Mouse (Mus musculus): ENCODE results near the gene Garnl3. TPM values are rescaled to one million over a fixed set of nuclear protein-coding genes. Genes with fewer than 3 reads are reported as not detected.

Garnl3 gene
- total and polyA plus RNA-seq, 3 experiments = 2.3 to 3.8 (median 3.6) TPM

DNA sequence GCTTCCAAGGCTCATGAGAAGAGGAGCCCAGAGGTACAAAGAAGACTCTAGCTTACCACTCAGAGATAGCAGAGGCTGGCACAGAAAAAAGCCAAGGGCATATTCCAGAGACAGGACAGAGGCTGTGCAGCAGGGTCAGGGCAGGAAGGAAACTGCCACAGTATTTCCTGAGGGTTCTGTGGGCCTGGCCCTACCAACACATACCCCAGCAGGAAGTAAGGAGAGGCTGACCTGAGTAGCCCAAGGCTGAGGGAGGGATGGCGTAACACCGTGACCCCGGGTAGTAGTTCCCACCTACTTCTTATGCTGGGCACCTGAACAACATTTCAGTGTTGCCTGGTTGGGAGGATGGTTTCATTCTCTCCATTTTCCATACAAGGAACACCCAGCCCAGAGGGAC, 35.6 kb upstream of the Garnl3 start:
- DNase-seq = no peak
- H3K79me2 ChIP-seq (replicated peaks; ENCODE audit: control insufficient read depth, insufficient read depth, low read length) = no peaks in the 10 kb centered on the region
- no peak overlapping the region for H3K9ac ChIP-seq (ENCODE audit: low read depth, low read length)
- H3K4me1 ChIP-seq (ENCODE audit: control insufficient read depth, insufficient read depth, low read length) = peaks cover 13% of the 10 kb centered on the region
- no peaks in the 10 kb centered on the region for H3K27me3 ChIP-seq (ENCODE audit: control insufficient read depth, insufficient read depth, low read length)
- H3K36me3 ChIP-seq (ENCODE audit: control insufficient read depth, insufficient read depth, low read length) = no peaks in the 10 kb centered on the region
- H3K4me3 ChIP-seq = no peak overlapping the region
- intact Hi-C loops (cut with DNase I) = no loop called here
- TF ChIP-seq POLR2A (IDR thresholded peaks at IDR 0.05; ENCODE audit: insufficient read depth, low read depth, low read length) (no peak), EP300 (IDR thresholded peaks at IDR 0.05; ENCODE audit: insufficient read depth, low read depth, low read length) (no peak), CTCF (IDR thresholded peaks at IDR 0.05) (no peak)
- 91% methylated on average over 3 of the region's 3 CpGs for WGBS
- no peak overlapping the region for H3K27ac ChIP-seq

GRCm38 (mm10) chr2:33165710-33166374, 34.4 kb upstream of the Garnl3 start:
- H3K4me1 ChIP-seq (ENCODE audit: control insufficient read depth, insufficient read depth, low read length) = peaks cover 16% of the 10 kb centered on the region
- H3K4me3 ChIP-seq = no peak overlapping the region
- WGBS = 57% methylated on average over 7 of the region's 7 CpGs
- H3K79me2 ChIP-seq (replicated peaks; ENCODE audit: control insufficient read depth, insufficient read depth, low read length) = no peaks in the 10 kb centered on the region
- H3K9ac ChIP-seq (ENCODE audit: low read depth, low read length) = no peak overlapping the region
- no peaks in the 10 kb centered on the region for H3K36me3 ChIP-seq (ENCODE audit: control insufficient read depth, insufficient read depth, low read length)
- H3K27ac ChIP-seq = no peak overlapping the region; the same call in 1 of the 2 replicates
- no peak for TF ChIP-seq EP300 (IDR thresholded peaks at IDR 0.05; ENCODE audit: insufficient read depth, low read depth, low read length)
- no peak for TF ChIP-seq POLR2A (IDR thresholded peaks at IDR 0.05; ENCODE audit: insufficient read depth, low read depth, low read length)
- no peak for TF ChIP-seq CTCF (IDR thresholded peaks at IDR 0.05)
- no peaks in the 10 kb centered on the region for H3K27me3 ChIP-seq (ENCODE audit: control insufficient read depth, insufficient read depth, low read length)
- intact Hi-C loops (cut with DNase I) = no loop called here
- DNase-seq = no peak

GRCm38 (mm10) chr2:33165229-33165628, 33.8 kb upstream of the Garnl3 start:
- no peaks in the 10 kb centered on the region for H3K27me3 ChIP-seq (ENCODE audit: control insufficient read depth, insufficient read depth, low read length)
- peak in 1 of 2 experiments; percentile 56 for DNase-seq
- no peaks in the 10 kb centered on the region for H3K79me2 ChIP-seq (replicated peaks; ENCODE audit: control insufficient read depth, insufficient read depth, low read length)
- no peaks in the 10 kb centered on the region for H3K36me3 ChIP-seq (ENCODE audit: control insufficient read depth, insufficient read depth, low read length)
- H3K4me3 ChIP-seq = no peak overlapping the region
- WGBS = 44% methylated on average over 4 of the region's 4 CpGs
- intact Hi-C loops (cut with DNase I) = no loop called here
- H3K9ac ChIP-seq (ENCODE audit: low read depth, low read length) = no peak overlapping the region
- TF ChIP-seq EP300 (IDR thresholded peaks at IDR 0.05; ENCODE audit: insufficient read depth, low read depth, low read length) (no peak), CTCF (IDR thresholded peaks at IDR 0.05) (no peak), POLR2A (IDR thresholded peaks at IDR 0.05; ENCODE audit: insufficient read depth, low read depth, low read length) (no peak)
- no peak overlapping the region; the same call in 1 of the 2 replicates for H3K27ac ChIP-seq
- H3K4me1 ChIP-seq (ENCODE audit: control insufficient read depth, insufficient read depth, low read length) = peaks cover 19% of the 10 kb centered on the region

DNA sequence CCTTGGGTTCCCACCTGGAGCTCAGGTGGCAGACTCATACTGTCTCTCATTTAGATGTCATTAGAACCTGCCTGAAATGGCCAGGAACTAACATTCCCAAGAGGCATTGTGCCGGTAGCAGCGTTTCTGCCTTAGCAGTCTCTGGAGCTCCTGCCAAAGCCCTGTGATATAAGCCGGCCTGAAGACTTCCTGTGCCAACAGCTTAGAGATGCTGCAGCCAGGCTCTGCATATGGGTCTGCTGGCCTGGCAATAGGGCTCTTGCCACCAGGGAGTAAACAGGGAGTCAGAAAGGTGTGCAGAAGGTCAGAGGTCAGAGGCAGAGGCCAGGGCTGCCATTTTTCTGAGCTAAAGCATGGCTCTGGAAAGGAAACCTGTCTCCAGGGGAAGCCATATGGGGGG, 33.2 kb upstream of the Garnl3 start:
- TF ChIP-seq EP300 (IDR thresholded peaks at IDR 0.05; ENCODE audit: insufficient read depth, low read depth, low read length) (no peak), POLR2A (IDR thresholded peaks at IDR 0.05; ENCODE audit: insufficient read depth, low read depth, low read length) (no peak), CTCF (IDR thresholded peaks at IDR 0.05) (no peak)
- no peak for DNase-seq

DNA sequence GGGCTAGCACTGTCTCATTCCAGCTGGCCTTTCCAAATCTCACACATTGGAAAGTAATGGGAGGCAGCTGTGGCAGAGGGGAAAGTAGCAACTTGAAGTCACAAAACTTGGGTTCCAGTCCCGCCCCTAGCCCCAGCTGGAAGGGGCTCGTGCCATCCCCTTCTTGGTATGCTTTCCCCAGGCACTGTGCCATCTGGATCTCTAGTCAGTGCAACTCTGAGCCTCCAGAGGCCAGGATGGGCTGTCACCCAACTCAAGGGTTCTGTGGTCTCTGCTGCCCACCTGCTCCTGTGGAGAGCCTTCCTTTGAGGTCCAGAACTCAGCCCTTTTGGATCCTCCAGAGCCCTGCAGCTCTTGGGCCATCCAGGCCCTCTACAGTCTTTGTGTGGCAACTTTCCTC, 30.7 kb upstream of the Garnl3 start:
- no peak overlapping the region for H3K4me3 ChIP-seq
- peak overlapping the region; percentile 48 for H3K27ac ChIP-seq
- peak; percentile 39 to 58 for DNase-seq
- H3K79me2 ChIP-seq (replicated peaks; ENCODE audit: control insufficient read depth, insufficient read depth, low read length) = no peaks in the 10 kb centered on the region
- no peaks in the 10 kb centered on the region for H3K27me3 ChIP-seq (ENCODE audit: control insufficient read depth, insufficient read depth, low read length)
- H3K9ac ChIP-seq (ENCODE audit: low read depth, low read length) = no peak overlapping the region
- intact Hi-C loops (cut with DNase I) = no loop called here
- H3K36me3 ChIP-seq (ENCODE audit: control insufficient read depth, insufficient read depth, low read length) = no peaks in the 10 kb centered on the region
- peaks cover 28% of the 10 kb centered on the region for H3K4me1 ChIP-seq (ENCODE audit: control insufficient read depth, insufficient read depth, low read length)
- TF ChIP-seq CTCF (IDR thresholded peaks at IDR 0.05) = no peak
- no peak for TF ChIP-seq POLR2A (IDR thresholded peaks at IDR 0.05; ENCODE audit: insufficient read depth, low read depth, low read length)
- WGBS = 69% methylated on average over 2 of the region's 2 CpGs

More for the DNA sequence above, 33.2 kb upstream of the Garnl3 start:
- no peaks in the 10 kb centered on the region for H3K27me3 ChIP-seq (ENCODE audit: control insufficient read depth, insufficient read depth, low read length)
- H3K4me3 ChIP-seq = no peak overlapping the region
- no peak overlapping the region; the same call in 1 of the 2 replicates for H3K27ac ChIP-seq
- no peaks in the 10 kb centered on the region for H3K36me3 ChIP-seq (ENCODE audit: control insufficient read depth, insufficient read depth, low read length)
- intact Hi-C loops (cut with DNase I) = no loop called here
- H3K9ac ChIP-seq (ENCODE audit: low read depth, low read length) = no peak overlapping the region
- WGBS = 8% methylated on average over 3 of the region's 3 CpGs
- H3K79me2 ChIP-seq (replicated peaks; ENCODE audit: control insufficient read depth, insufficient read depth, low read length) = no peaks in the 10 kb centered on the region
- H3K4me1 ChIP-seq (ENCODE audit: control insufficient read depth, insufficient read depth, low read length) = peaks cover 25% of the 10 kb centered on the region

DNA sequence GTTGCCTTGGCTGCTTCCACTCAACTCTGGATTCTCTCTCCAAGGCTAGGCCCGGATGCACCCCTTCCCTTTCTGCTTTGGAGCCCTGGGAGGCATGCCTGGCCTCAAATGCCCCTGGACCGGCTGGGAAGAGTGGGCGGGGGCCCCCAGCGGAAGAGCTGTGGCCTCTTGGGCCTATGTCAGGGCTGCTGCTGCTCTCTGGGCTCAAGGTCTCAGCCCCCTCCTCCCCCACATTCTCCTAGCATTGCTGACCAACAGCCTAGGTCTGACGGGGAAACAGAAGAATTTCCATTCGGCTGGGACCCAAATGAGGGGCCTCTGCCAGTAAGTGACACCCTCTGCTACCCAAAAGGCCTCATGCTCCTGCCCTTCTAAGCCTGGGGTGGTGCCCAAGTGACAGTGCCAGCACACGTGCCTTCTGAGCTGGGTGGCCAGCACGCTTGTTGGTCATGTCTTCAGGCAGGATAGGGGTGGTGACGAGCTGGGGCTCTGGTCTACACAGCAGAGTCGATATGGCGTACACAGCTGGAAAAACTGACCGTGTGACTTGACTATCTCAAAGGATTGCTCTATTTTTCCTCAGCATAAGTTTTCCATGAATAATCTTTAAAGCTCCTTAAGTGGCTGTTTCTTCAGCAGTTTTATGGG, 29.0 kb upstream of the Garnl3 start:
- Histone ChIP-seq H3K4me3 (no peak overlapping the region), H3K36me3 (ENCODE audit: control insufficient read depth, insufficient read depth, low read length) (no peaks in the 10 kb centered on the region), H3K4me1 (ENCODE audit: control insufficient read depth, insufficient read depth, low read length) (peaks cover 25% of the 10 kb centered on the region), H3K27ac (peak overlapping the region; percentile 58), H3K9ac (ENCODE audit: low read depth, low read length) (no peak overlapping the region), H3K79me2 (replicated peaks; ENCODE audit: control insufficient read depth, insufficient read depth, low read length) (no peaks in the 10 kb centered on the region), H3K27me3 (ENCODE audit: control insufficient read depth, insufficient read depth, low read length) (no peaks in the 10 kb centered on the region)
- peak; percentile 74 to 86 for DNase-seq
- no peak for TF ChIP-seq CTCF (IDR thresholded peaks at IDR 0.05)
- peak; percentile 76; the same call in 1 of the 2 replicates for TF ChIP-seq EP300 (IDR thresholded peaks at IDR 0.05; ENCODE audit: insufficient read depth, low read depth, low read length)
- intact Hi-C loops (cut with DNase I) = no loop called here
- 25% methylated on average over 12 of the region's 12 CpGs for WGBS
